Mouse (Mus musculus): ENCODE data around the gene Poldip2. TPM values are rescaled to one million over a fixed set of nuclear protein-coding genes. Genes with fewer than 3 reads are reported as not detected.

The Poldip2 gene
- polyA plus RNA-seq, 1 experiment from 2014 or later, result 185 TPM

DNA sequence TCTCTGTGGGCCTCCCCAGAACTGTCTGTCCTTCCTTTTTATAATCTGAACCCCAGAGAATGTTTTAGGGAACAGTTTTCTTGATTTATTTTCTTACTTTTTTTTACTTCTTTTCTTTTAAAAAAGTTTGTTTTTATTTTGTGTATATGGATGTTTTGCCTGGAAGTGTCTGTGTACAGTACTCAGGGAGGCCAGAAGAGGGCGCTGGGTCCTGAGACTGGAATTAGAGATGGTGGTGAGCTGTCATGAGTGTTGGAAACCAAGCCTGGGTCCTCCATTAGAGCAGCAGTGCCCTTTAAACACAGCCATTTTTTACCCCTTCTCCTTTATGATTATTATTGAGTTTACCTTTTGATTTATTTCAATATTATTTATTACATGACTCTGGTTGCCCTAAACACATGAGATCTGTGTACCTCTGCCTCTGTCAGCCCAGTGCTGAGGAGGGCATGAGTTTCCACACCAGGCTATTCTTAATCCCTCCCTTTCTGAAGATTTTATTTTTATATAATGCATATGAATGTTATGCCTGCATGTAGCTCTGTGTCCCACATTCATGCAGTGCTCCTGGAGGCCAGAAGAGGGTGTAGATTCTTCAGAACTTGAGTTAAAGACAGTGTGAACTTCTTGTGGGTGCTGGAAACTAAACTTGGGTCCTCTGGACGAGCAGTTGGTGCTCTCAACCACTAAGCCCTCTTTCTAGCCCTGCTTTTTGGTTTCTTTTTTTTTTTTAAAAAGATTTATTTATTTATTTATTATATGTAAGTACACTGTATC, 3.7 kb downstream of the Poldip2 start:
- 62% methylated on average over 2 of the region's 2 CpGs for WGBS
- peaks cover 58% of the 10 kb centered on the region for H3K36me3 ChIP-seq (ENCODE audit: control insufficient read depth, insufficient read depth, low read length)

GRCm38 (mm10) chr11:78518931-78519330, 6.9 kb downstream of the Poldip2 start:
- WGBS, result 86% methylated on average over 10 of the region's 10 CpGs

More for the DNA sequence above, 3.7 kb downstream of the Poldip2 start:
- Histone ChIP-seq H3K4me1 (ENCODE audit: control insufficient read depth, insufficient read depth, low read length) (peaks cover 8% of the 10 kb centered on the region; the same call in 1 of the 2 replicates), H3K9me3 (replicated peaks; ENCODE audit: control insufficient read depth, low read length) (no peaks in the 10 kb centered on the region), H3K4me3 (ENCODE audit: low read depth, low read length) (no peak overlapping the region), H3K9ac (ENCODE audit: low read length) (no peak overlapping the region), H3K27me3 (replicated peaks; ENCODE audit: control insufficient read depth, insufficient read depth, low read length) (no peaks in the 10 kb centered on the region), H3K4me2 (ENCODE audit: low read length) (no peak overlapping the region), H3K27ac (ENCODE audit: low read depth, low read length) (no peak overlapping the region)
- ATAC-seq, result no peak
- no peak for DNase-seq (ENCODE audit: low spot score)

GRCm38 (mm10) chr11:78521880-78522279, 9.9 kb downstream of the Poldip2 start:
- Histone ChIP-seq H3K27me3 (replicated peaks; ENCODE audit: control insufficient read depth, insufficient read depth, low read length) (no peaks in the 10 kb centered on the region), H3K4me2 (ENCODE audit: low read length) (no peak overlapping the region), H3K9ac (ENCODE audit: low read length) (no peak overlapping the region), H3K4me1 (ENCODE audit: control insufficient read depth, insufficient read depth, low read length) (no peaks in the 10 kb centered on the region), H3K36me3 (ENCODE audit: control insufficient read depth, insufficient read depth, low read length) (peaks cover 96% of the 10 kb centered on the region), H3K27ac (ENCODE audit: low read depth, low read length) (no peak overlapping the region), H3K9me3 (replicated peaks; ENCODE audit: control insufficient read depth, low read length) (no peaks in the 10 kb centered on the region), H3K4me3 (ENCODE audit: low read depth, low read length) (no peak overlapping the region)
- WGBS, result 90% methylated on average over 3 of the region's 3 CpGs
- no peak for ATAC-seq
- no peak for DNase-seq (ENCODE audit: low spot score)

More at GRCm38 (mm10) chr11:78518931-78519330, 6.9 kb downstream of the Poldip2 start:
- no peak overlapping the region for H3K4me2 ChIP-seq (ENCODE audit: low read length)
- H3K36me3 ChIP-seq (ENCODE audit: control insufficient read depth, insufficient read depth, low read length), result peaks cover 90% of the 10 kb centered on the region
- DNase-seq (ENCODE audit: low spot score) (no peak), ATAC-seq (no peak)
- no peaks in the 10 kb centered on the region for H3K4me1 ChIP-seq (ENCODE audit: control insufficient read depth, insufficient read depth, low read length)
- no peak overlapping the region for H3K9ac ChIP-seq (ENCODE audit: low read length)
- H3K27me3 ChIP-seq (replicated peaks; ENCODE audit: control insufficient read depth, insufficient read depth, low read length), result no peaks in the 10 kb centered on the region
- no peaks in the 10 kb centered on the region for H3K9me3 ChIP-seq (replicated peaks; ENCODE audit: control insufficient read depth, low read length)
- H3K27ac ChIP-seq (ENCODE audit: low read depth, low read length), result no peak overlapping the region
- no peak overlapping the region for H3K4me3 ChIP-seq (ENCODE audit: low read depth, low read length)

GRCm38 (mm10) chr11:78522481-78522997, 10.5 kb downstream of the Poldip2 start:
- H3K4me2 ChIP-seq (ENCODE audit: low read length), result no peak overlapping the region
- H3K9me3 ChIP-seq (replicated peaks; ENCODE audit: control insufficient read depth, low read length), result no peaks in the 10 kb centered on the region
- H3K9ac ChIP-seq (ENCODE audit: low read length), result no peak overlapping the region
- no peak overlapping the region for H3K4me3 ChIP-seq (ENCODE audit: low read depth, low read length)
- peak; percentile 31 for DNase-seq (ENCODE audit: low spot score)
- no peaks in the 10 kb centered on the region for H3K27me3 ChIP-seq (replicated peaks; ENCODE audit: control insufficient read depth, insufficient read depth, low read length)
- no peaks in the 10 kb centered on the region for H3K4me1 ChIP-seq (ENCODE audit: control insufficient read depth, insufficient read depth, low read length)
- 97% methylated on average over 1 of the region's 1 CpGs for WGBS
- no peak overlapping the region; the same call in 1 of the 2 replicates for H3K27ac ChIP-seq (ENCODE audit: low read depth, low read length)
- ATAC-seq, result no peak
- peaks cover 100% of the 10 kb centered on the region for H3K36me3 ChIP-seq (ENCODE audit: control insufficient read depth, insufficient read depth, low read length)

DNA sequence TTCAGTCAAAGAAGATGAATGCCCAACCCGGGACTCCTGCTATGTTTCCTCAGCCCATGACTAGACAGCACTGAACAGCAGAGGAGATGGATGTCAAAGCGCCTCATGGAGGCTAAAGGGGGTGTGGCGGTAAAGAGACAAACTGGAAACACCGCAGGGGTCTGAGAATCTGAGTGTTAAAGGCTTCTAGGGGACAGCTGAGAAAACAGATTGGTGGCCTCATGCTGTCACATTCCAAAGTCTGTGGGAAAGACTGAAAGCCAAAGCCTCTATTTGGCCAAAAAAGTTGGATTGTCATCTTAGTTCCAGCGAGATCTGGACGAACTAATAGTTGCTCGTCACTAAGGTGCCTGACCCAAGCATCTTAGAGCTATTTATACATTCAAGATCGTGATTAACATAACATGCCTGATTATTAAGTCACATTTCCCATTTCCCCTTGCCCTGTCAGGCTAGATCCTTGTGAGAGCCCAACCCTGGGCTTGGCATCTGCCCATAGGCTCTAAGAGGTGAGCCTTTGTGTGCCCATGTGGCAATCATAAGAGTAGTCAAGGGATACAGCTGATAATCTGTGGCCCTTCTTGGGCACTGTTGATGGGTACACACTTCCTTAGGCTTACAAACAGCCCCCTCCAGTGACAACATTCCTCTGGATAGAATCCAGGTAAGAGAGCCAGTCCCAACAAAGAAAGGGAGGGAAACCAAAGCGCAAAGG, 11.4 kb downstream of the Poldip2 start:
- H3K9ac ChIP-seq (ENCODE audit: low read length), result no peak overlapping the region
- peaks cover 99% of the 10 kb centered on the region for H3K36me3 ChIP-seq (ENCODE audit: control insufficient read depth, insufficient read depth, low read length)
- no peaks in the 10 kb centered on the region for H3K27me3 ChIP-seq (replicated peaks; ENCODE audit: control insufficient read depth, insufficient read depth, low read length)
- DNase-seq (ENCODE audit: low spot score), result no peak
- WGBS, result 84% methylated on average over 9 of the region's 9 CpGs
- H3K4me2 ChIP-seq (ENCODE audit: low read length), result no peak overlapping the region
- no peak overlapping the region for H3K4me3 ChIP-seq (ENCODE audit: low read depth, low read length)
- no peak overlapping the region for H3K27ac ChIP-seq (ENCODE audit: low read depth, low read length)
- no peak for ATAC-seq
- no peaks in the 10 kb centered on the region for H3K9me3 ChIP-seq (replicated peaks; ENCODE audit: control insufficient read depth, low read length)
- H3K4me1 ChIP-seq (ENCODE audit: control insufficient read depth, insufficient read depth, low read length), result no peaks in the 10 kb centered on the region

GRCm38 (mm10) chr11:78524838-78525237, 12.8 kb downstream of the Poldip2 start:
- WGBS, result 58% methylated on average over 2 of the region's 2 CpGs
- Histone ChIP-seq H3K4me1 (ENCODE audit: control insufficient read depth, insufficient read depth, low read length) (no peaks in the 10 kb centered on the region), H3K4me2 (ENCODE audit: low read length) (no peak overlapping the region), H3K36me3 (ENCODE audit: control insufficient read depth, insufficient read depth, low read length) (peaks cover 98% of the 10 kb centered on the region), H3K9me3 (replicated peaks; ENCODE audit: control insufficient read depth, low read length) (no peaks in the 10 kb centered on the region), H3K4me3 (ENCODE audit: low read depth, low read length) (no peak overlapping the region), H3K9ac (ENCODE audit: low read length) (no peak overlapping the region), H3K27ac (ENCODE audit: low read depth, low read length) (no peak overlapping the region), H3K27me3 (replicated peaks; ENCODE audit: control insufficient read depth, insufficient read depth, low read length) (no peaks in the 10 kb centered on the region)
- no peak for ATAC-seq
- DNase-seq (ENCODE audit: low spot score), result peak; percentile 50

DNA sequence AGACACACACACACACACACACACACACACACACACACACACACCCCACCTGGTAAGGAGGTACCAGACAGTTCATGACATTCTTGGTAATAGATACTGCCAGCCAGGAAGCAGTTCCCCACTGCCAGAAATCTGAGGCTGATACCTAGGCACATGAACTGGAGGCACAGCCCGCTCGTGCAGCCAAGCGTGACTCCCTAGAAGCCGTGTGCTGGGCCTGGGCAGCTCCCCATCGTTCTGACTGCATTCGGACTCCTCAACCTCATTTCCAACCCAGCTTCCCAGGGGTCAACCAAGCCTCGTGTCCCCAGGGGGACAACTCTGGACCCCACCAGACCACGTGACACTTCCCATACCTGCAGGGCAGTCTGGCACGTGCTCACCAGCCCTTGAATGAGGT, 16.7 kb downstream of the Poldip2 start:
- Histone ChIP-seq H3K27me3 (replicated peaks; ENCODE audit: control insufficient read depth, insufficient read depth, low read length) (no peaks in the 10 kb centered on the region), H3K27ac (ENCODE audit: low read depth, low read length) (no peak overlapping the region), H3K9me3 (replicated peaks; ENCODE audit: control insufficient read depth, low read length) (no peaks in the 10 kb centered on the region), H3K4me3 (ENCODE audit: low read depth, low read length) (no peak overlapping the region), H3K4me1 (ENCODE audit: control insufficient read depth, insufficient read depth, low read length) (no peaks in the 10 kb centered on the region), H3K4me2 (ENCODE audit: low read length) (no peak overlapping the region), H3K9ac (ENCODE audit: low read length) (no peak overlapping the region), H3K36me3 (ENCODE audit: control insufficient read depth, insufficient read depth, low read length) (peaks cover 65% of the 10 kb centered on the region)
- ATAC-seq (no peak), DNase-seq (ENCODE audit: low spot score) (no peak)
- WGBS, result 83% methylated on average over 9 of the region's 9 CpGs

DNA sequence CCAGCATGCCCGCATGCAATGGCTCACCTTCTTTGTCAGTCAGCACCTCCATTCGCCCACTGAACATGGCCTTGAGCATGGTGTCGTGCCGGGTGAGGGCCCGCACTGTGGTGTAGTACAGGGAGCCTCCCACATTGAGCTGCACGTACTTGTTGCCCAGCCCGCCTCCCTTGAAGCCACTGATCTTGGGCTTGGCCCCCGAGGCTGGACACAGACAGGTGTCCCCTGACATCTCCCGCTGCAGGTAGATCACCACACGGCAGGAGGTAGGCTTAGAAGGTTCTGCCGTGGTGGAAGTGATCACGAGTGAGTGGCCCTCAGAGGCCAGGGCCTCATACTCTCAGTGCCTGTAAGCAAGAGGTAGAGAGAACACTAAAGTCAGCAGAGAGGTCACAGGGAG, 18.0 kb downstream of the Poldip2 start:
- Histone ChIP-seq H3K4me3 (ENCODE audit: low read depth, low read length) (no peak overlapping the region), H3K4me1 (ENCODE audit: control insufficient read depth, insufficient read depth, low read length) (peaks cover 4% of the 10 kb centered on the region), H3K4me2 (ENCODE audit: low read length) (no peak overlapping the region), H3K9me3 (replicated peaks; ENCODE audit: control insufficient read depth, low read length) (no peaks in the 10 kb centered on the region), H3K36me3 (ENCODE audit: control insufficient read depth, insufficient read depth, low read length) (peaks cover 52% of the 10 kb centered on the region), H3K9ac (ENCODE audit: low read length) (no peak overlapping the region), H3K27ac (ENCODE audit: low read depth, low read length) (no peak overlapping the region), H3K27me3 (replicated peaks; ENCODE audit: control insufficient read depth, insufficient read depth, low read length) (no peaks in the 10 kb centered on the region)
- no peak for ATAC-seq
- DNase-seq (ENCODE audit: low spot score), result no peak
- WGBS, result 90% methylated on average over 12 of the region's 12 CpGs

GRCm38 (mm10) chr11:78531046-78531445, 19.1 kb downstream of the Poldip2 start:
- no peak overlapping the region for H3K4me3 ChIP-seq (ENCODE audit: low read depth, low read length)
- ATAC-seq, result no peak
- H3K4me2 ChIP-seq (ENCODE audit: low read length), result no peak overlapping the region
- H3K36me3 ChIP-seq (ENCODE audit: control insufficient read depth, insufficient read depth, low read length), result peaks cover 41% of the 10 kb centered on the region
- no peaks in the 10 kb centered on the region for H3K9me3 ChIP-seq (replicated peaks; ENCODE audit: control insufficient read depth, low read length)
- peaks cover 7% of the 10 kb centered on the region for H3K4me1 ChIP-seq (ENCODE audit: control insufficient read depth, insufficient read depth, low read length)
- 84% methylated on average over 6 of the region's 6 CpGs for WGBS
- H3K27me3 ChIP-seq (replicated peaks; ENCODE audit: control insufficient read depth, insufficient read depth, low read length), result no peaks in the 10 kb centered on the region
- H3K27ac ChIP-seq (ENCODE audit: low read depth, low read length), result no peak overlapping the region; the same call in 1 of the 2 replicates
- no peak for DNase-seq (ENCODE audit: low spot score)
- H3K9ac ChIP-seq (ENCODE audit: low read length), result no peak overlapping the region
